Mouse (Mus musculus) kidney, postnatal 14 days (tissue): ENCODE results near the gene Gm14085.
"Not testable (repeated sequence)": the region's sequence is repeated elsewhere in the genome, so short reads cannot be mapped to it uniquely, and the experiment has no call there.

Experiments
- DNase-seq: peaks from one replicate; pipeline ENCODE4 v3.0.0; 2022; ENCODE audit warnings: mixed read lengths

The Gm14085 gene

DNA sequence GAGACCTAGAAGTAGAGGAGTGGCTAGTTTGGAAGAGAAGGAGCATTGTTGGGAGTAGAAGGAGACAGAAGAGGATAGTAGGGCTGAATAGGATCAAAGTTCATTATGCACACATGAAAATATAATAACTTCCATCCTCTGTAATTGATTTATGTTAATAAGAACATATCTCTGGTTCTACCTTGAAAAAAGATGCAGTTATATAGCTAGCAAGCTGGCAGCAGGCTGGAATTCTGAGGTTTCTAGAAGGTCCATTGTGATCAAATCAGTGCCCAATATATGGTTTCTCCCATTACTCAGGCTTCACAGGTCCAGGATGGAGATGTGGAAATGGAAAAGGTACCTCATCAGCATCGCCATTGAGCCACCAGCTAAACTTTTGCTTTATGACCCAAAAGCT is at the start of gene Gm14085:
Gm14085 (plus strand) TSS at position 301 of the 400 bp plus-strand sequence.
- DNase-seq: no peak

DNA sequence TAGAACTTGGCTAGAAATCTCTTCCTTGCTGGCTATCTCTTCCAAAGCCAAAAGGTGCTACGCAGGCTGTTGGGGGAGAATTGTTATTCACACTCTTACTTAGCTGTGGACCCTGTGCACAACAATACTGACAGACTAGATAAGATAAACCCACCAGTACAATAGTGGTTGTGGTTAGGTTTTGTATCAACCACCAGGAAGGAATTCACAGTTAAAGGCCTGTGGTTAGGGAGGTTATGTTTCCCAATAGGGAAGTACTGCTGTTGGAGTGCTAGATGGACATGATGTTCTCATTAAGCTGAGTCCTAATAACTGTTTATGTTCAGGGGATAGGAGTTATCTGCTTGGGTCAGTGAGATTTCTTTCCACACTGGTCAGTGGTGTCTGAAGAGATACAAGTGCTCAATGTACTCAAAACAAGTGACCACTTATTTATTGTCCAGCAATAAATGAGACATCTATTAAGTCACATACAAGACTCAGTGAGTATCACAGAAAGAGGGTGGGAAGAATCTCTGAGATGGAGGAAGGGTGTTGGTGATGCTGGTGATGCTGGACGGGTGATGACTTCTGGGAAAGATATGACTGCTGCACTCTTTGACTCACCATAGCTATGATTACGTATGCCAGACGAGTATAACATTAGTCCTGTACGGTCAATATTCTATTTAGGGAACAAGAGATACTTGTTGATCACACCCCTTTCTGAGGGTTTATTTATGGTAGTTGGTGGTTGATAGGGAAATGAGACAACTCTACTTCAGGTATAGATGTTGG is 45.8 kb upstream of the Gm14085 start:
- not testable (repeated sequence) for DNase-seq

GRCm38 (mm10) chr2:122440521-122440920 is 44.2 kb upstream of the Gm14085 start:
- not testable (repeated sequence) for DNase-seq

DNA sequence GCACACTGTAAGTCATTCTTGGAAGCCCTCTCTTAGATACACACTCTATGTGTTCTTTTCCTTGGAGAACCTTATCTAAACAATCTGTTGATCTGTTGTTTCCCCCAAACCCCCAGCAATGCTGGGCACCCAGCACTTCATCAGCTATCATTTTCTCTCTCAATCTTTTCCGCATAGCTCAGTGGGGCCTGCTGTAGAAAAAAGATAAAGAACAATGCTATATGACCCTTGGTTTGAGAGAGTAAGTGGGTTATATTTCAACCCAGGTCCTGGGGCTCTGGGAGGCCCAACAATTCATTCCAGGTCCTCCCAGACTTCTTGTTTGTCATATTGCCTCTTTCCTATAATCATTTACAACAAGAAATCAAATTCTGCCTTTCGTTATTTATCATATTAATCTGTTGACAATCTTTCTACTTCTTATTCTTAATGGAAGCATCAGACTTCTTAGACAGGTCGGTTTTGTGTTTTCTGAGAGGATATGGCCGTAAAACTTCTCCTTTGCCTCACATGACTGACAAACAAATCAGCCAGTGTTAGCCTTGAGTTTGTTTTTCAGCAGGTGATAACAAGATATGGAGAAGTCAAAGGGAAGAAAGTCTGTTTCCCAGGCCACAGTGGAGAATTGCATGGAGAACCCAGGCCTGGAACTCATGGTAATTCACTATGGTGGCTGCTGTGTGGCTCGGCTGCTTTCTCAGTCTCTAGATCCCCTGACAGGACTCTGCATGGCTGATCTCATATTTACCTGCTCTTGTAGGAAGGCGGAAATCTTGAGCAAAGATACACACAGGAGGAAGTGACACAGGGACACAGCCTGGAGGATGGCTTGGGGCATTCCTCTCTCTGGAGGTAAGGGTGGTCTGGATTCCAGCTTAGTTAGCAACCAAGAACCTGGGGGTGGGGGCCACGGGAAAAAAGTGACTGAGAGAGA is 43.5 kb upstream of the Gm14085 start:
- DNase-seq: no peak

DNA sequence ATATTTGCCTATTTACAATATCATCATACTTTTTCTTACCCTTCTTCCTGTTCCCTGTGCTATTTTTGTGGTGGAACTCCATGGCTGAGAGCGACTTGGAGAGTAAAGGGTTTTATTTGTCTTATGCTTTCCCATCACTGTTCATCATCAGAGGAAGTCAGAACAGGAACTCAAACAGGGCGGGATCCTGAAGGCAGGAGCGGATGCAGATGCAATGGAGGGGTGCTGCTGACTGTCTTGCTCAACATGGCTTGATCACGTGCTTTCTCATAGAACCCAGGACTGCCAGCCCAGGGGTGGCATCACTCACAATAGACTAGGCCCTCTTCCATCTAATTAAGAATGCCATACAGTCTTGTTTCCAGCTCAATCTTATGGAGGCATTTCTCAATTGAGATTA is 34.4 kb upstream of the Gm14085 start:
- DNase-seq: no peak

- DNase-seq: peak; percentile 3
Observed at GRCm38 (mm10) chr2:122452426-122452825, 32.3 kb upstream of the Gm14085 start.

GRCm38 (mm10) chr2:122466901-122467300 is 17.8 kb upstream of the Gm14085 start:
- no peak for DNase-seq

DNA sequence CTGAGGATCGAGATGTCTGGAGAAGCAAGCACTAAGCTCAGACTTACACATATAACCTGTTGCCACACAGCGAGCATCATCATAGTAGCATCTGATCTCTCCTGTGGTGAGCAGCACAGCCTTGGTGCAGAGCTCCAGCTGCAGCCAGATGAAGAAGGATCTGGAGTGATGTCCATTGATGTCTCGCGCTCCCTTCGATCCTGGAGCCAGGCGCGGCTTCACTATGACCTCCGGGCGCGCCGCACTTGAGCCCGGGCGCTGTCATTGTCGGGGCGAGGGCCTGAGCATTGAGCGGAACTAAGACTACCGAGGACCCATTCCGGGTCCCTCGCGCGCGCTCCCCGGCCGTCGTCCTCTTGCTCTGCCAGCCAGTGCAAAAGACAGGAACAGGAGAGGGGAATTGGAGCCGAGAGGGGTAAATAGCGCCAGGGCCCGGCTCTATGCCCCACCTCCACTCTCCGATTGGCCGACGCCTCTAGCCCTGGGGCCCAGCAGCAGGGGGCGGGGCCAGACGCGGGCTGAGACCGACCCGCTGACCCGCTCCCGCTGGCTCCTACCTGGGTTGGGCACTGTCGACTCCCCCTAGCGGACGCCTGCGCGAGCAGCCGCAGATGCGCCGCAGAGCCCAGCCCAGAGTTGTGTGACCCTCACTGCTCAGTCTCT is 17.3 kb upstream of the Gm14085 start:
- peak; percentile 96 for DNase-seq

GRCm38 (mm10) chr2:122469221-122469620 is 15.5 kb upstream of the Gm14085 start:
- no peak for DNase-seq

- no peak for DNase-seq
Observed at GRCm38 (mm10) chr2:122476585-122476984, 8.2 kb upstream of the Gm14085 start.

- not testable (repeated sequence) for DNase-seq
Observed at GRCm38 (mm10) chr2:122483787-122484186, 954 bp upstream of the Gm14085 start.

DNA sequence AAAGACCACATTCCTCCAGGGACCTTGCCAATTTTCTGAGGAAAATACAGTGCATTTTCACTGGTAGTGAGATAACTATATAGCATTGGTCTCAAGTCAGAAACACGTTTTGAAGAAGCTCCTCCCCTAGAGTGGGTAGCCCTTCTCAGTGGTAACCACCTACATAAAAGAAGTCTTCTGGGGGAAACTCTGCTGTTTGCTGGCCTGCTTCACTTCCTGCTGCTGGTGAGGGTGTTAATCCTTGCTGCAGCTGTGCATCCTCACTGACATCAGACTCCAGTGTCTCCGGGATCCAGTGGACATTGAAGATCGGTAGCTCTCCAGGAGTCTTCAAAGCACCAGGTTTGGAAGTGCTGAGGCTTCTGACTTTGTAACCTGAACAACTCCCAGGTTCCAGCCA is 913 bp downstream of the Gm14085 start:
- not testable (repeated sequence) for DNase-seq

- not testable (repeated sequence) for DNase-seq
Observed at GRCm38 (mm10) chr2:122486122-122486521, 1.4 kb downstream of the Gm14085 start.

GRCm38 (mm10) chr2:122486674-122487073 is 1.9 kb downstream of the Gm14085 start:
- DNase-seq: no peak

DNA sequence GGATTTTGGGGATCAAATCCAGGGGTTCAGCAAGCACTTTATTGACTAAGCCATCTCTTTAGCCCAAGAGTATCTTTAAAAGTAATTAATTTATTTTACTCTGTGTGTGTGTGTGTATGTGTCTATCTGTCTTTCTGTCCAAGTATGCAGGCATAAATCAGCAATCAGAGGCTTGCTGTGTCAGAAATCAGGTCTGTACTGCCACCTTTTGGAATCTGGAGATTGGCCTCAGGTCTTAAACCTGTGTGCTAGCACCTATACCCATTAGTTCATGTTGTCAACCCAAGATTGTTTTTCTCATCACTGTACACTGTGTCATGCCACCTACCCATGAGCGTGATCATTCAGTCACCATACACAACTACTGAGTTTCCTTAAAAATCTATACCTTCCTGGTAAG is 45.0 kb downstream of the Gm14085 start:
- DNase-seq: not testable (repeated sequence)

DNA sequence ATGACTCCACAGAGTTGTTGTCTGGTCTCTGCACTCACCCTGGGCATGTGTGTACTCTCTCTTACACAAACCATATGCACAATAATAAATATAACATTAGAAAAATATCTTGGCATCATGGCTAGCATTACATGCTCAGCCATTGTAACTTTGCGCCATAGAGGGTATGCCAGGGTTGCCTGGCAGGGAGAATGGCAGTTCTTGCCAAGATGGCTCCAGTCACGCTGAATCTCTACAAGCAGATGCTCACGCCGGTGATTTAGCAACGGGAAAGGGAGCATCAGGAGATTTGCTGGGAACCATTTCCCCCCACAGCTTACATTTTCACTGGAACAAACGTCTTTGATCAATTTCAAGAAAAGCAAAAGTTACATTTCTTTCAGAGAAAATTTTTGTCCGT is 46.5 kb downstream of the Gm14085 start:
- DNase-seq: no peak

DNA sequence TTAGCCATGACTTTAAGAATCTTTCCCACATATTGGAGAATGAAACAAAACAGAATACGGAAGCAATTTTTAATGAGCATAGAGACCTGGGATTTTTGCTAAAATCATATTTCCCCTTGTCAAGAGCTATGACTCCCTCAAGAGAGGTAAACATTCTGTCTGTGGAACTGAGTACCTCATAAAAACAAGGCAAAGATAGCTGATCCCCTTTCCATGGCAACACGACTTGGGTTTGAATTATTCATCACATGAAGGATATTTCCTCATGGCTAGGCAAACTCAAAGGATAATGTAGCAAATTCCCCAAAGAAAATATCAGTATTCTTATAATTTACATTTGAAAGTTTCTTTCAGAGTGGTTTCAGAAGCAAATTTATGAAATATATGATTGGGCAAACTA is 47.0 kb downstream of the Gm14085 start:
- no peak for DNase-seq

- no peak for DNase-seq
Observed at GRCm38 (mm10) chr2:122532136-122532801, 47.5 kb downstream of the Gm14085 start.

DNA sequence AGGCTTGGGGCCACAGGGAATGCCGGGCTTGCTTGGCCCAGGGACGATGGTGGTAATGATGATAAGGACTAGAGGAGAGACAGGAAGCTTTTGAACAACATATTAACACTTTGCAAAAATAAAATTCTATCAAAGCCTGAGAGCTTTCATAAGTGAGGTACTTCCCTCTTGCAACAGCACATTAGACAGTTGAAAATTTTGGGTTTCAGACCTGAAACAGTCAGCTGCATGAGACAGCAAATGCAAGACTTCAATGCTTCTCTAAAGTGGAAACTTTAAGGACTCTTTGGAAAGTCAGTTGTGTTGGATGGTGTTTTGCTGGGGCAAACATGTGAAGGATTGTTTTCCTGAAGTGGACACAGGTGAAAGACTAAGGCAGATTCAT is 48.1 kb downstream of the Gm14085 start:
- DNase-seq: no peak

GRCm38 (mm10) chr2:122533378-122533777 is 48.6 kb downstream of the Gm14085 start:
- DNase-seq: peak; percentile 7

- no peak for DNase-seq
Observed at GRCm38 (mm10) chr2:122534671-122535070, 49.9 kb downstream of the Gm14085 start.

DNA sequence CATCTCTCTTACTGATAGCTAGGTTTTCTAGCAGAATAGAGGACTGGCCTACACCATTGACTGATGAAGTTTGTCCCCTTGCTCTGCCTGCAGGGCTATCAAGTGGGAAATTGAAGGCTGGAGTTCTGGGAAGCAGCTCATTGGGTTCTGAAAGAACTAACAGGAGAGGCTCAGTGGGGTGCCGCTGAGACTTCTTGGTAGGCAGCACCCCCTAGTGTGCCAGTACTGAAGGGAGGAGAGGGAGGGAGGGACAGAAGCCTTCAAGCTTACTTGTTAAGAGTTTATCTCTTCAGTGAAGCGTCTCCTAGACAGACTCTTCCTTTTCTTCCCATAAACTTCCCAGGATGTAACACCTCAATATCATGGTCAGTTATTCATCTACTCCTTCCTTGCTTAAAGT is 73.6 kb downstream of the Gm14085 start:
- peak; percentile 38 for DNase-seq

DNA sequence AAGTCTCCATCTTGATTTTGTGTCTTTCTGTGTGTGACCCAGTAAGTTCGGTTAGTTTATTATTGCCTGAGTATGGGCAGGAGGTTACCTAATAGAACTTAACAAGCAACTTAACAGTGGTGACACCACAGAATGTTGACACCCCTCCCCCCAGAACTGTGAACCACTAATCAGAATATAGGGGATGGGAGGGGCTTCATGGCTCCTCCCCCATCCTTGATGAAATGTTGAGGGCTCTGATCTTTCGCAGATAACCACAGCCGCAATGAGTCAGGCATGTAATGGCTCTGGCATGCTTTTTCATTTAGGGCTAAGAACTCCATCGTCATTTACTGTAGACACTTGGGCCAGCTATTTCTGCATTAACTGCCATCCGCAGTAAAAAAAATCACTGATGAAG is 76.5 kb downstream of the Gm14085 start:
- DNase-seq: no peak
